Mouse (Mus musculus): ENCODE data around the gene Pdcd4. TPM values are rescaled to one million over a fixed set of nuclear protein-coding genes. Genes with fewer than 3 reads are reported as not detected.

Pdcd4 gene
- polyA plus RNA-seq, 1 experiment, result 9.4 TPM

DNA sequence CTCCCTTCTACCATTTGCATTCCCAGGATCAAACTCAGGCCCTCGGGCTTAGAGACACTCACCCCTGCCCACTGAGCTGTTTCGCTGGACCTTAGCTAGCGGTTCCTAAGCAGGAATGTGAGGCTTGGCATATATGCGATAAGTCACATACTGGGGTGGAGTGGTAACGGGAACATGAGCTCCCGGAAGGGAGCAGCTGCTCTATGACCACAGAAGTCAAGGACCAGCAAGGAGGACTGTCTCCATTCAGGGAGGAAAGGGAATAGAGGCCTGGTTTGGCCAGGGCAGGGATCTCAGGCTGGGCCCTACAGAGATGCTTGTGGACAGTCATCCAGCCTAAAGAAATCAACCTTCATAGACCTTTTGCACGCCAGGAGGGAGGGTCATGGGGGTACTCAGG, 30.7 kb upstream of the Pdcd4 start:
- WGBS, result 92% methylated on average over 7 of the region's 7 CpGs
- H3K4me1 ChIP-seq (ENCODE audit: control insufficient read depth, insufficient read depth, insufficient read length), result no peaks in the 10 kb centered on the region
- TF ChIP-seq POLR2A (IDR thresholded peaks at IDR 0.05; ENCODE audit: low read depth, low read length) (no peak), CTCF (IDR thresholded peaks at IDR 0.05; ENCODE audit: extremely low read depth, insufficient read depth, insufficient read length, insufficient replicate concordance) (no peak)
- H3K4me3 ChIP-seq (ENCODE audit: extremely low read depth, insufficient read depth, insufficient read length), result no peak overlapping the region
- no peak overlapping the region for H3K27ac ChIP-seq (ENCODE audit: insufficient read depth, low read length)
- H3K36me3 ChIP-seq (ENCODE audit: control insufficient read depth, insufficient read depth, low read length), result no peaks in the 10 kb centered on the region
- no peaks in the 10 kb centered on the region for H3K27me3 ChIP-seq (ENCODE audit: control insufficient read depth, insufficient read depth, low read length)
- no peak for DNase-seq (ENCODE audit: low read depth in 1 of 2, low spot score in 2 of 2)

- Histone ChIP-seq H3K27ac (ENCODE audit: insufficient read depth, low read length) (no peak overlapping the region), H3K27me3 (ENCODE audit: control insufficient read depth, insufficient read depth, low read length) (no peaks in the 10 kb centered on the region), H3K4me3 (ENCODE audit: extremely low read depth, insufficient read depth, insufficient read length) (no peak overlapping the region), H3K36me3 (ENCODE audit: control insufficient read depth, insufficient read depth, low read length) (no peaks in the 10 kb centered on the region), H3K4me1 (ENCODE audit: control insufficient read depth, insufficient read depth, insufficient read length) (no peaks in the 10 kb centered on the region)
- no peak for TF ChIP-seq CTCF (IDR thresholded peaks at IDR 0.05; ENCODE audit: extremely low read depth, insufficient read depth, insufficient read length, insufficient replicate concordance)
- no peak for TF ChIP-seq POLR2A (IDR thresholded peaks at IDR 0.05; ENCODE audit: low read depth, low read length)
- DNase-seq (ENCODE audit: low read depth in 1 of 2, low spot score in 2 of 2), result no peak
- 77% methylated on average over 8 of the region's 8 CpGs for WGBS
These were observed 29.3 kb upstream of the Pdcd4 start for GRCm38 (mm10) chr19:53862573-53863246.

DNA sequence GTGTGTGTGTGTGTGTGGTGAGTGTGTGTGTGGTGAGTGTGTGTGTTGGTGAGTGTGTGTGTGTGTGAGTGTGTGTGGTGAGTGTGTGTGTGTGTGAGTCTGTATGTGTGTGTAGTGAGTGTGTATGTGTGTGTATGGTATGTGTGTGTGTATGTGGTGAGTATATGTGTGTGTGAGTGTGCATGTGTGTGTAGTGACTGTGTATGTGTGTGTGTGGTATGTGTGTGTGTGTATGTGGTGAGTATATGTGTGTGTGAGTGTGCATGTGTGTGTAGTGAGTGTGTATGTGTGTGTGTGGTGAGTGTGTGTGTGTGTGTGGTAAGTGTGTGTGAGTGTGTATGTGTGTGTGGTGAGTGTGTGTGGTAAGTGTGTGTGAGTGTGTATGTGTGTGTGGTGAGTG, 24.8 kb upstream of the Pdcd4 start:
- H3K36me3 ChIP-seq (ENCODE audit: control insufficient read depth, insufficient read depth, low read length), result no peaks in the 10 kb centered on the region
- no peak overlapping the region for H3K27ac ChIP-seq (ENCODE audit: insufficient read depth, low read length)
- no peak overlapping the region for H3K4me3 ChIP-seq (ENCODE audit: extremely low read depth, insufficient read depth, insufficient read length)
- TF ChIP-seq CTCF (IDR thresholded peaks at IDR 0.05; ENCODE audit: extremely low read depth, insufficient read depth, insufficient read length, insufficient replicate concordance) (no peak), POLR2A (IDR thresholded peaks at IDR 0.05; ENCODE audit: low read depth, low read length) (no peak)
- H3K4me1 ChIP-seq (ENCODE audit: control insufficient read depth, insufficient read depth, insufficient read length), result peaks cover 29% of the 10 kb centered on the region; the same call in 1 of the 2 replicates
- H3K27me3 ChIP-seq (ENCODE audit: control insufficient read depth, insufficient read depth, low read length), result no peaks in the 10 kb centered on the region
- no peak for DNase-seq (ENCODE audit: low read depth in 1 of 2, low spot score in 2 of 2)

DNA sequence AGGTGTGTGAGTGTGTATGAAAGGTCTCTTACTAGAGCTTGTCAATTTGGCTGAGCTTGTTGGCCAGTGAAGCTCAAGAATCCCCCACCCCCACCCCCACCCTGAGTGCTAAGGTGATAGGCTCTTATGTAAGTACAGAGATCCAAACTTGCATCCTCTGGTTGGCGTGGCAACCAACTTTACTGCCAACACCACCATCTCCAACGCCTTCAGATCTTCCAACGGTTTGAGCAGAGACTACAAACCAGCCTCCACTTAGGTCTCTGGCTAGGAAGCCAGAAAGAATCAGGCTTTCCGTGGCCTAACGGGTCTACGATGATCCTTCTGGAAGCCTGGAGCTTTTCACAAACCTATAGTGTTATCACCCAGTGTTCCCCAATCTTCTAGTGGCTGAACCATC, 23.9 kb upstream of the Pdcd4 start:
- TF ChIP-seq POLR2A (IDR thresholded peaks at IDR 0.05; ENCODE audit: low read depth, low read length), result no peak
- no peak for TF ChIP-seq CTCF (IDR thresholded peaks at IDR 0.05; ENCODE audit: extremely low read depth, insufficient read depth, insufficient read length, insufficient replicate concordance)
- H3K27ac ChIP-seq (ENCODE audit: insufficient read depth, low read length), result 0 out of 2 replicates have a peak overlapping the region, but pooled peaks have one; percentile 1
- DNase-seq (ENCODE audit: low read depth in 1 of 2, low spot score in 2 of 2), result no peak
- peaks cover 29% of the 10 kb centered on the region; the same call in 1 of the 2 replicates for H3K4me1 ChIP-seq (ENCODE audit: control insufficient read depth, insufficient read depth, insufficient read length)
- H3K4me3 ChIP-seq (ENCODE audit: extremely low read depth, insufficient read depth, insufficient read length), result no peak overlapping the region
- H3K36me3 ChIP-seq (ENCODE audit: control insufficient read depth, insufficient read depth, low read length), result no peaks in the 10 kb centered on the region
- H3K27me3 ChIP-seq (ENCODE audit: control insufficient read depth, insufficient read depth, low read length), result no peaks in the 10 kb centered on the region
- 91% methylated on average over 6 of the region's 6 CpGs for WGBS

- Histone ChIP-seq H3K36me3 (ENCODE audit: control insufficient read depth, insufficient read depth, low read length) (no peaks in the 10 kb centered on the region), H3K27me3 (ENCODE audit: control insufficient read depth, insufficient read depth, low read length) (no peaks in the 10 kb centered on the region), H3K27ac (ENCODE audit: insufficient read depth, low read length) (peak overlapping the region; percentile 75), H3K4me1 (ENCODE audit: control insufficient read depth, insufficient read depth, insufficient read length) (peaks cover 29% of the 10 kb centered on the region; the same call in 1 of the 2 replicates), H3K4me3 (ENCODE audit: extremely low read depth, insufficient read depth, insufficient read length) (no peak overlapping the region)
- WGBS, result 94% methylated on average over 1 of the region's 1 CpGs
- DNase-seq (ENCODE audit: low read depth in 1 of 2, low spot score in 2 of 2), result no peak
- TF ChIP-seq CTCF (IDR thresholded peaks at IDR 0.05; ENCODE audit: extremely low read depth, insufficient read depth, insufficient read length, insufficient replicate concordance) (no peak), POLR2A (IDR thresholded peaks at IDR 0.05; ENCODE audit: low read depth, low read length) (no peak)
These were observed 23.2 kb upstream of the Pdcd4 start for GRCm38 (mm10) chr19:53868796-53869195.

DNA sequence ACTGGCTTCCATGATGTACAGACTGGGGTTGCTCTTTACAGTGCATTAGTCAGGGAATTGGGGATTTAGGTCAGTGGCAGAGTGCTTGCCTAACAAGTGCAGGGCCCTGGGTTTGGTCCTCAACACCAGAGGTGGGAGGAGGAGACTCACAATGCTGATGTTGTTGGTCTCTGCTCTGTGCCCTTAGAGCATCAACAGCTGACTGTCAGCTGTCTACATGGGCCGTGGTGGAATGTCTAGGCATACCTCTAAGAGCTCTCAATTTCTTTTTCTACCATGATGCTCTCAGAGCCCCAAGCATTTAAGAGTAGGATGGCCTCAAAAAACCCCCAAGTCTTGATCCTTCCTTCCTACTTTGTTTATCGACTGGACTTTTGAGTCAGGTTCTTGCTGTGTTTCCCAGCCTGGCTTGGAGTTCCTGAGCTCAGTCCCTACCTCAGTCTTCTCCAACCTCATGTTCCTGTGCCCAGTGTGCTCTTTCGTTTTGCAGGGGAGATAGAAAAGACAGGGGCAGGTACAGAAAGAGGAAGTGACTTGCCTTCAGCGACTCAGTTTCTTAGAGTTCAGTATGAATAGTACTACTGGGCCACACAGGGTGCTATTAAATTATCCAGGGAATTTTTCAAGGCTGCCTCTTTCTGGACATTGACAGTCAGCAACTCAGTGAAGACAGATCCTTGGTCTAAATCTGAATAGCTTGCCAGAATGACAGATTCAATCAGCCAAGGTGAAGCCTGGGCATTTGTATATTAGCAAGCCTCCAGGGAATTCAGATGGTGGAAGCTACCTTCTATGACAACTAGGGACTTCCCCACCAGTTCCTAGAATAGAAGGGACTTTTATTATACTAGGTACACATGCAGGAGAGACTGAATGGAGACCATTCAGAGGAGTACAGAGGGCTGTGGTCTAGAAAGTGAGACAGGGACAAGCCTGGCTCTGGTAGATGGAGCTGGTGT, 22.3 kb upstream of the Pdcd4 start:
- peak overlapping the region; percentile 75 for H3K27ac ChIP-seq (ENCODE audit: insufficient read depth, low read length)
- no peak overlapping the region for H3K4me3 ChIP-seq (ENCODE audit: extremely low read depth, insufficient read depth, insufficient read length)
- peak; percentile 32 to 75 for DNase-seq (ENCODE audit: low read depth in 1 of 2, low spot score in 2 of 2)
- WGBS, result 16% methylated on average over 4 of the region's 4 CpGs
- H3K27me3 ChIP-seq (ENCODE audit: control insufficient read depth, insufficient read depth, low read length), result no peaks in the 10 kb centered on the region
- H3K4me1 ChIP-seq (ENCODE audit: control insufficient read depth, insufficient read depth, insufficient read length), result peaks cover 29% of the 10 kb centered on the region; the same call in 1 of the 2 replicates
- H3K36me3 ChIP-seq (ENCODE audit: control insufficient read depth, insufficient read depth, low read length), result no peaks in the 10 kb centered on the region
- no peak for TF ChIP-seq POLR2A (IDR thresholded peaks at IDR 0.05; ENCODE audit: low read depth, low read length)
- TF ChIP-seq CTCF (IDR thresholded peaks at IDR 0.05; ENCODE audit: extremely low read depth, insufficient read depth, insufficient read length, insufficient replicate concordance), result no peak
